Mouse (Mus musculus) erythroblast, embryonic 14.5 days (primary cell): Measurements from ENCODE around the gene Prdx1.

Source experiments
- GATA1 ChIP-seq: IDR thresholded peaks from 2 replicates; pipeline ENCODE4 v1.6.1; 2012; ENCODE audit warnings: low read length, inconsistent platforms, mixed read lengths
- TAL1 ChIP-seq: IDR thresholded peaks from 3 replicates; pipeline ENCODE4 v1.6.1; 2012; ENCODE audit warnings: low read length, inconsistent platforms, mixed read lengths

GRCm38 (mm10) chr4:116734996-116735395, 49.7 kb downstream of the Prdx1 start:
- no peak for TF ChIP-seq GATA1
- TF ChIP-seq TAL1: no peak
